Mouse (Mus musculus) cerebellum, adult 2 months (tissue): ENCODE measurements at regions not wholly inside any gene's neighbourhood (a gene's known extent, or its start where the extent isn't known, plus 50 kb on each side); places are given as distances from the start of the nearest gene placed in this dataset.

Source experiments
- CTCF ChIP-seq: fragments of 200-500 bp; IDR thresholded peaks from 2 replicates; pipeline ENCODE4 v1.5.1; 2011; ENCODE audit warnings: low read depth, mild to moderate bottlenecking, control low read depth, low read length, moderate library complexity, borderline replicate concordance; ENCODE audit not compliant: insufficient read depth
- POLR2A ChIP-seq: fragments of 200-500 bp; IDR thresholded peaks from 2 replicates; pipeline ENCODE4 v1.6.1; 2011; ENCODE audit warnings: low read length, control low read depth, borderline replicate concordance; ENCODE audit not compliant: insufficient read depth

DNA sequence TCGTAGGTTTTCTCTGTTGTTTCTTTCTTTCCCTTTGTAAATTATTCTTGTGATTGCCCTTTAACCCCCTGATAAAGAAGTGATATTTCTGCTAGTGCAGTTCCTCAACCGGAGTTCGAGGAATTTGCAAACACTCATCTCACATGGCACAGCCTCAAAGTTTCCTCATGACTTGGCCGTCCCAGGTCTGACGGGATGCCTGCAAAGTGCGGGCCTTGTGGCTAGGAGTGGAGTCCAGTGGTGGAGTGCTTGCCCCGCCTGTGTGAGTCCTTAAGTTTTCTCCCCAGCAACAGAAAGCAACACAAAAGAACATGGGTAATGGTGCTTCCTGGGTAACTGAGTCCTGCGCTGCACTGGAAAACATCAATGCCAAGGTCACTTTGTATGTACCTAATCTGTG, 280.6 kb upstream of the Klf4 start:
- TF ChIP-seq CTCF, result no peak
- TF ChIP-seq POLR2A, result no peak
